Mouse (Mus musculus): Measurements from ENCODE around the gene Cyth1. TPM values are rescaled to one million over a fixed set of nuclear protein-coding genes. Genes with fewer than 3 reads are reported as not detected.

The Cyth1 gene
- polyA plus RNA-seq, 1 experiment: not detected

DNA sequence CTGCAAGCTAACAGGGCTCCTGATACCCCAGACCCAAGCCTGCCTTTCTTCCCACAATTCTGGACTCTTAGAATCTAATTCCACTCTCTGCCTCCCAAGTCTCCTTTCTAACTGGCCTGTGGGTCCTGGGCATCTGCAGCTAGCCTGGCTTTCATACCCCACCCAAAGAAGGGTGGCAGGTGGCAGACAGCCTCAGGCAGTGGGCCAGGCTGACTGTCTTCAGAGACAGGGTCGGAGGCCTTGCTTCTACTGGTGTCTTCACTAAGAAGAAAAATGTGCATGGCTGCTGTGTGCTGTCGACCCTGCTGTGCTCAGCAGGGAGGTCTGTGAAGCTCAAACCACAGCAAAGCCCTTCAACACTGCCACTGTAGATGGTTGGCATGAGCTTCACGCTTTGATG, 39.0 kb downstream of the Cyth1 start:
- Histone ChIP-seq H3K27ac (ENCODE audit: insufficient read depth, low read depth, low read length) (peak overlapping the region; percentile 14; the same call in 1 of the 2 replicates), H3K4me3 (ENCODE audit: insufficient read depth, low read depth, low read length) (no peak overlapping the region), H3K4me1 (ENCODE audit: control insufficient read depth, insufficient read depth, low read length) (peaks cover 53% of the 10 kb centered on the region)
- TF ChIP-seq POLR2A (IDR thresholded peaks at IDR 0.05; ENCODE audit: insufficient read depth, low read depth, low read length) (no peak), CTCF (IDR thresholded peaks at IDR 0.05; ENCODE audit: insufficient read depth, low read depth, low read length) (no peak)
- 48% methylated on average over 3 of the region's 3 CpGs for WGBS

DNA sequence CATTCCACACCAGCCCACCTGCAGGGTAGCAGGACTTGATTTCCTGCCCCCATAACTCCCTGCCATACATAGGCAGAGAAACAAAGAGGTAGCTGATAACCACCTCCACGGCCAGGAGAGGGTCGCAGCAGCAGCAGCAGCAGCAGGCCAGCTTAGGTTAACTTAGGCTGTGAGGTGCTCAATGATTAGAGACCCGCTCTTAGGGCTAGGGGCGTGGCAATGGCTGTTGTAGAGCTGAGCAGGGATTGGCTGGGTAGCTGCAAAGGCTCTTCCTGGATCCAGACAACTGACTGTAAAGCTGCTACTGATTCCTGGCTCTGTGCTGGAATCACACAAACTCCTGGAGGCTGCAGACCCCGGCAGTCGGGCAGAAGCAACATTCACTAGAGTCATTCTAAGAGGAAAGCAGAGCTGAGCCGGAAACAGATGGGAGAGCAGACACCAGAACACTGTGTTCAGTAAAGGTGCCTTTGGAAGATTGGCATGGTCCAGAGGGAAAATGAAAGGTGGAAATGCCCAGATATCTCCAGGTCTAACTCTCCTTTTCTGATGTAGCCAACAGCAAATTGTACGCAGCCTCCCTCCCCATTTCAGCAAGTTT, 39.6 kb downstream of the Cyth1 start:
- H3K4me3 ChIP-seq (ENCODE audit: insufficient read depth, low read depth, low read length): no peak overlapping the region
- H3K27ac ChIP-seq (ENCODE audit: insufficient read depth, low read depth, low read length): peak overlapping the region; percentile 14; the same call in 1 of the 2 replicates
- H3K4me1 ChIP-seq (ENCODE audit: control insufficient read depth, insufficient read depth, low read length): peaks cover 54% of the 10 kb centered on the region
- WGBS: 41% methylated on average over 8 of the region's 8 CpGs
- no peak for TF ChIP-seq CTCF (IDR thresholded peaks at IDR 0.05; ENCODE audit: insufficient read depth, low read depth, low read length)
- no peak for TF ChIP-seq POLR2A (IDR thresholded peaks at IDR 0.05; ENCODE audit: insufficient read depth, low read depth, low read length)

DNA sequence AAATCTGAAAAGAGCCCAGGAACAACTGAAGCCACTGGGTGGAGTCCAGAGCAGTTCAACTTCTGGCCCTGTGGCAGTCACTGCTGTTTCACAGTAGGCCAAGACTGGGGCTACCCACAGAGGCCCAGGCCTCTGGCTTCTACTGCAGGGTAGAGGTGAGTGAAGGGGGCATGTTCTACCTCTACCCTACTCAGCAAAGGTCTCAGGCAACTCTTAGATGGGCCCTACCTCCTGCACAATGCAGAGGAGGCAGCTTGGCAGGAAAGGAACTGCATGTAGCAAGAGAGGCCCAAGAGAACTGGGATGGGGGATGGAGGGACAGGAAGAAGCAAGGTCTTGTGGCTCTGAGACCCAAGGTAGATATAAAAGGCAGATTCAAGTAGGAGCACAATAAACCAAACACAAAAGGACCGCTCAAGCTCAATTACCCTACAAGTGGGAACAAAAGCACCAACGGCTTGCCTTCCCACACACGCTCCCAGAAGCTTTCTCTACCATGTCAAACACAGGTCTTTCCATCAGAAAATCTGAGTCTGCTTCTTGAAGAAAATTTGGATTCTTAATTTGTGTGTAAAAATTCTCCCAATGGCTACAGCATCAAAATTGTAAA, 40.9 kb downstream of the Cyth1 start:
- 65% methylated on average over 3 of the region's 3 CpGs for WGBS
- TF ChIP-seq POLR2A (IDR thresholded peaks at IDR 0.05; ENCODE audit: insufficient read depth, low read depth, low read length) (no peak), CTCF (IDR thresholded peaks at IDR 0.05; ENCODE audit: insufficient read depth, low read depth, low read length) (no peak)
- Histone ChIP-seq H3K27ac (ENCODE audit: insufficient read depth, low read depth, low read length) (no peak overlapping the region), H3K4me1 (ENCODE audit: control insufficient read depth, insufficient read depth, low read length) (peaks cover 61% of the 10 kb centered on the region), H3K4me3 (ENCODE audit: insufficient read depth, low read depth, low read length) (no peak overlapping the region)

DNA sequence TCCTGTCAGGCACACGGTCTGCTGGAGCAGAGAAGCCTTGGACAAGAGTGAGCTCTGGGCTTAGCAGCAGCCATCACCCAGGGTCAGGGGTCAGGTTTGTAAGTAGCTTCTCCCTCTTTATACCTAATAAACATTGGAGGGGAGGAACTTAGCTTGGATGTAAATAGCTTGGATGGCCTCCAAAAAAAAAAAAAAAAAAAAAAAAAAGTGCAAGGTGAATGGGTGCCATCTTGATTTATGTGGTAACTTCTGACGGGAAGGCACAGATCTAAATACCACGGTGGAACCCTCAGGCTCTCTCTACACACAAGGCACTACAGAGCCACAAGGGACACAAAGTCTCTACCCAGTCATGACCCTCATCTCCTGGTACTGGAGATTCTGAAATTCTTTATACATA, 42.1 kb downstream of the Cyth1 start:
- Histone ChIP-seq H3K4me1 (ENCODE audit: control insufficient read depth, insufficient read depth, low read length) (peaks cover 62% of the 10 kb centered on the region), H3K27ac (ENCODE audit: insufficient read depth, low read depth, low read length) (no peak overlapping the region), H3K4me3 (ENCODE audit: insufficient read depth, low read depth, low read length) (no peak overlapping the region)
- no peak for TF ChIP-seq POLR2A (IDR thresholded peaks at IDR 0.05; ENCODE audit: insufficient read depth, low read depth, low read length)
- no peak for TF ChIP-seq CTCF (IDR thresholded peaks at IDR 0.05; ENCODE audit: insufficient read depth, low read depth, low read length)
- WGBS: 89% methylated on average over 3 of the region's 3 CpGs

DNA sequence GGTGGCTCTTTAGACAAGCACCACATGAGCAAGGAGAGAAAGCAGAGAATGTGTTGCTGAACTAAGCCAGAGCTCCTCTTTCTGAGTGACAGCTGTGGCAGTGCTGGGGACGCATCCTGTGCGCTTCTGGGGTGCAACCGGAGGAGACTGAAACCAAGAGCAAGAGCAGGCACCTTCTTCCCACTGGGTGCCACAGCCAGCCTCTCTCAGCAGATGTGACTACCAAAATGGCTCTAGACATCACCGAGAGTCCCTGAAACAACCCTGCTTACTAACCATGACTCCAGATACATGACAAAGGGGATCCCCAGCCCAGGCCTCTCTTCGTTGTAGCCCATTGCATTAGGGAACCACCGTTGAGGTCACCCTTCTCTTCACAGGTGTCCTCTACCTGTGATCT, 44.9 kb downstream of the Cyth1 start:
- Histone ChIP-seq H3K27ac (ENCODE audit: insufficient read depth, low read depth, low read length) (peak overlapping the region; percentile 98), H3K4me1 (ENCODE audit: control insufficient read depth, insufficient read depth, low read length) (peaks cover 56% of the 10 kb centered on the region), H3K4me3 (ENCODE audit: insufficient read depth, low read depth, low read length) (no peak overlapping the region)
- 79% methylated on average over 6 of the region's 6 CpGs for WGBS
- no peak for TF ChIP-seq POLR2A (IDR thresholded peaks at IDR 0.05; ENCODE audit: insufficient read depth, low read depth, low read length)
- no peak for TF ChIP-seq CTCF (IDR thresholded peaks at IDR 0.05; ENCODE audit: insufficient read depth, low read depth, low read length)

GRCm38 (mm10) chr11:118202410-118203233, 45.8 kb downstream of the Cyth1 start:
- H3K4me1 ChIP-seq (ENCODE audit: control insufficient read depth, insufficient read depth, low read length): peaks cover 57% of the 10 kb centered on the region
- H3K4me3 ChIP-seq (ENCODE audit: insufficient read depth, low read depth, low read length): peak overlapping the region; percentile 57
- H3K27ac ChIP-seq (ENCODE audit: insufficient read depth, low read depth, low read length): peak overlapping the region; percentile 98
- TF ChIP-seq POLR2A (IDR thresholded peaks at IDR 0.05; ENCODE audit: insufficient read depth, low read depth, low read length): no peak
- no peak for TF ChIP-seq CTCF (IDR thresholded peaks at IDR 0.05; ENCODE audit: insufficient read depth, low read depth, low read length)
- WGBS: 4% methylated on average over 19 of the region's 19 CpGs

- TF ChIP-seq POLR2A (IDR thresholded peaks at IDR 0.05; ENCODE audit: insufficient read depth, low read depth, low read length) (no peak), CTCF (IDR thresholded peaks at IDR 0.05; ENCODE audit: insufficient read depth, low read depth, low read length) (no peak)
- peaks cover 55% of the 10 kb centered on the region for H3K4me1 ChIP-seq (ENCODE audit: control insufficient read depth, insufficient read depth, low read length)
- peak overlapping the region; percentile 57 for H3K4me3 ChIP-seq (ENCODE audit: insufficient read depth, low read depth, low read length)
- 5% methylated on average over 9 of the region's 9 CpGs for WGBS
- peak overlapping the region; percentile 98 for H3K27ac ChIP-seq (ENCODE audit: insufficient read depth, low read depth, low read length)
Observed at GRCm38 (mm10) chr11:118201833-118202409, 46.5 kb downstream of the Cyth1 start.

DNA sequence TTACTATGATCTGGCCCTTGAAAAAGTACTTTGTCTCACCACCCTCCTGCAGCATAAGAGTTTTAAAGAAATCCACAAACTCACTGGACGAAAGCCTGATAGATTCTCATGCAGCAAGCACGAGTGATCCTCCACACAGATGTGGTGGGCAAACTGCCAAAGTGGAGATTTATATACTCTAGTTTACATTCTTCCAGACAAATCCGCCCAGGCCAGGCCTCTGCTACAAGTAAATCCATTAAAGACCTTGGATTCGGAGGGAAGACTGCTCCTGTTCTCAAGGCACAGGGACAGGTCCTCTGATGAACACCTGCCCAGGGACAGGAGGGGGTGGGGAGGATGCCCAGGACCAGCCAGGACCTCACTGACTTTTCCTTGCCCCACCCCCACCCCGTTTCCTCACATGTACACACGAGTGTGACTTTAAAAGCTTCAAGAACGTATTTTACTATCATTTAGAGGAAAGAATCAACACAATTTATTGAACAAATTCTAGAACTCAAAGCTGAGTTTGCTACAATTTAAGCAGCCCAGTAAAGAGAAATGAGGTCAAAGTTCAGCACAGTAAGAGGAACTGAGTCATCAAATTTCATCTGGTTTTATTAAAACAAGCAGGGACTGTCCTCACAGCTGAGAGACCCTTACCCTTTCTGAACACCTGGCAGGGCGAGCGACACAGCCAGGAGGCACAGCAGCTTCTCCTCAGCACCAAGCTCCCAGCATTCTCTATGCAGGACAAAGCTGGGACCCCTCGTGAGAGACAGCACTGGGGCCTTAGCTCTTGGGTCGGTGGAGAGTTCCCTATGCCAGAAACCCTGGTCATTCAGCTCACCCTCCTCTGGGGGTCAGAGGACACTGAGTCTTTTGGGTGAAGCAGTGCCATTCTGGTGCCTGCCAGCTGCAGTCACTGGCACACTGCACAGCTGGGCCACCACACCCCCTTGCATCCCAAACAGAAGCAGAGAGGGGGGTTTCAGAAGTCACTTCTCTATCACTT, 47.3 kb downstream of the Cyth1 start:
- Histone ChIP-seq H3K4me1 (ENCODE audit: control insufficient read depth, insufficient read depth, low read length) (peaks cover 63% of the 10 kb centered on the region), H3K27ac (ENCODE audit: insufficient read depth, low read depth, low read length) (peak overlapping the region; percentile 98), H3K4me3 (ENCODE audit: insufficient read depth, low read depth, low read length) (peak overlapping the region; percentile 57)
- TF ChIP-seq POLR2A (IDR thresholded peaks at IDR 0.05; ENCODE audit: insufficient read depth, low read depth, low read length) (no peak), CTCF (IDR thresholded peaks at IDR 0.05; ENCODE audit: insufficient read depth, low read depth, low read length) (no peak)
- 17% methylated on average over 11 of the region's 11 CpGs for WGBS

Data from olfactory bulb, adult 2 months (tissue).